Mouse (Mus musculus) liver, postnatal 0 days (tissue): ENCODE data around the gene Smtn. TPM values are rescaled to one million over a fixed set of nuclear protein-coding genes. Genes with fewer than 3 reads are reported as not detected.

ENCODE experiments used
- ATAC-seq: fragments of 200-750 bp; cut with Nextera tagmentation; 2 replicates; pipeline ENCODE4 v1.8.0; 2017; ENCODE audit warnings: mild to moderate bottlenecking, moderate library complexity
- DNase-seq: peaks from one replicate; pipeline ENCODE4 v3.0.0-alpha.2; 2016
- H3K27ac ChIP-seq: fragments of 300-500 bp; sonication (generic); 2 replicates; pipeline ENCODE4 v1.5.1; 2014; ENCODE audit warnings: antibody characterized with exemption, moderate library complexity, mild to moderate bottlenecking, low read depth
- H3K27me3 ChIP-seq: fragments of 300-500 bp; sonication (generic); 2 replicates; pipeline ENCODE4 v1.6.1; 2014; ENCODE audit warnings: low read length, control low read depth, mixed read lengths; ENCODE audit not compliant: insufficient read depth
- H3K36me3 ChIP-seq: fragments of 300-500 bp; sonication (generic); replicated peaks from 2 replicates; pipeline ENCODE4 v1.6.1; 2014; ENCODE audit warnings: mild to moderate bottlenecking, control low read depth, low read length, moderate library complexity, mixed read lengths; ENCODE audit not compliant: insufficient read depth
- H3K4me1 ChIP-seq: fragments of 300-500 bp; sonication (generic); 2 replicates; pipeline ENCODE4 v1.6.1; 2014; ENCODE audit warnings: antibody characterized with exemption, mild to moderate bottlenecking, control low read depth; ENCODE audit not compliant: insufficient read depth
- H3K4me2 ChIP-seq: fragments of 300-500 bp; sonication (generic); 2 replicates; pipeline ENCODE4 v1.6.1; 2014; ENCODE audit warnings: low read depth, mild to moderate bottlenecking, low read length, moderate library complexity, mixed read lengths
- H3K4me3 ChIP-seq: fragments of 300-500 bp; sonication (generic); 2 replicates; pipeline ENCODE4 v1.5.1; 2014; ENCODE audit warnings: low read depth, low read length
- H3K9ac ChIP-seq: fragments of 300-500 bp; sonication (generic); replicated peaks from 2 replicates; pipeline ENCODE4 v1.6.1; 2014; ENCODE audit warnings: mild to moderate bottlenecking, moderate library complexity
- H3K9me3 ChIP-seq: fragments of 300-500 bp; sonication (generic); 2 replicates; pipeline ENCODE4 v1.6.1; 2016; ENCODE audit warnings: mild to moderate bottlenecking, control low read depth, low read length, mixed read lengths
- EP300 ChIP-seq: IDR thresholded peaks from 2 replicates; pipeline ENCODE4 v1.6.1; 2016; ENCODE audit warnings: antibody characterized with exemption, low read depth, mild to moderate bottlenecking
- WGBS: fragments of 180-500 bp; shearing (Covaris S2); extraction: QIAGEN DNeasy Blood & Tissue Kit; methylation state at CpG from one replicate; pipeline ENCODE4 v1.1.7; 2014; ENCODE audit not compliant: insufficient replicate concordance; 5-methylcytosine and 5-hydroxymethylcytosine counted together
- polyA plus RNA-seq: library from polyadenylated mRNA; unstranded; fragments of >200 nt; fragmentation: Nextera tagmentation; extraction: Ambion mirVana; gene quantifications from 2 replicates; pipeline ENCODE4 v1.2.1, GENCODE M21; 2015

The Smtn gene
- polyA plus RNA-seq, 1 experiment from 2014 or later = 8.9 TPM

DNA sequence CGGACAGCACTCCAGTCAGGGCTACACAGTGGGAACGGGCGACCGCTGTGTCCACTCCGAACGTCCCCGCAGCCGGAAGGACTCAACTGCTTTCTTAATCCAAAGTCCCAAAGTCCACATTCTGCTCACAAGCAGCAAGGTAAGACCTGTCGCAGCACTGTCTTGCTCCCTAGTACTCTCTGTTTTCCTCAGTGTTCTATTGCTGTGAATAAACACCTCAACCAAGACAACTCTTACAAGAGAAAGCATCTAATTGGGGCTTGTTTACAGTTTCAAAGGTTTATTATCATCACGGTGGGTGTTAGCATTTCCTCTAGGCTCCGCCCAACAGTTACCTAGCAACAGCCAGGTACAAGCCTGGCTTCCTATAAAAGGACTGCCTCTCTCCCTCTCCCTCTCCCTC, 69.0 kb downstream of the Smtn start:
- H3K4me2 ChIP-seq = peak overlapping the region; percentile 45; the same call in 1 of the 2 replicates
- WGBS = 30% methylated on average over 11 of the region's 11 CpGs
- H3K4me3 ChIP-seq = no peak overlapping the region
- DNase-seq (no peak), ATAC-seq (0 out of 2 replicates have a peak, but pooled peaks have one; percentile 23)
- H3K27me3 ChIP-seq = no peaks in the 10 kb centered on the region
- no peaks in the 10 kb centered on the region for H3K36me3 ChIP-seq
- no peak overlapping the region for H3K9ac ChIP-seq
- no peaks in the 10 kb centered on the region for H3K4me1 ChIP-seq
- TF ChIP-seq EP300 = no peak
- no peak overlapping the region for H3K27ac ChIP-seq
- no peaks in the 10 kb centered on the region for H3K9me3 ChIP-seq

Other genes with a start within 250 kb of the Smtn start
- 2.4 and 2.5 TPM in 2 replicates for gene Pik3ip1, start 210.2 kb downstream of the Smtn start, polyA plus RNA-seq
- 6.7 and 6.8 TPM in 2 replicates for gene Limk2, start 131.4 kb downstream of the Smtn start, polyA plus RNA-seq
- 9.7 and 10.3 TPM in 2 replicates for gene Rnf185, start 88.2 kb downstream of the Smtn start, polyA plus RNA-seq
- gene Pla2g3, start 52.3 kb downstream of the Smtn start, polyA plus RNA-seq = 0.07 TPM in 1 of 2 replicates, not detected in the other
- 0.83 and 0.86 TPM in 2 replicates for gene Inpp5j, start 35.8 kb downstream of the Smtn start, polyA plus RNA-seq
- 9.9 and 11.7 TPM in 2 replicates for gene Selenom, start 25.9 kb downstream of the Smtn start, polyA plus RNA-seq
- 3.0 and 3.7 TPM in 2 replicates for gene Morc2a, start 108.6 kb upstream of the Smtn start, polyA plus RNA-seq